Mouse (Mus musculus) liver, embryonic 14.5 days (tissue): Measurements from ENCODE around the gene Dok7. TPM values are rescaled to one million over a fixed set of nuclear protein-coding genes. Genes with fewer than 3 reads are reported as not detected.
A peak's percentile ranks its signal among the peaks of the same experiment; 100 is the strongest.

Source experiments
- ATAC-seq: fragments of 200-750 bp; cut with Nextera tagmentation; 2 replicates; pipeline ENCODE4 v1.8.0; 2017; ENCODE audit warnings: moderate number of reproducible peaks, mild to moderate bottlenecking, moderate library complexity; ENCODE audit not compliant: insufficient read depth
- DNase-seq, 3 experiments: peaks; one replicate each; pipeline ENCODE4 v3.0.0-alpha.2; 2012 to 2013; ENCODE audit warnings: low read depth in 3 of 3, low spot score in 3 of 3
- H3K27ac ChIP-seq: fragments of 300-500 bp; sonication (generic); 2 replicates; pipeline ENCODE4 v1.5.1; 2014; ENCODE audit warnings: moderate library complexity, mild to moderate bottlenecking, control low read depth, inconsistent platforms
- H3K27me3 ChIP-seq: fragments of 300-500 bp; sonication (generic); 2 replicates; pipeline ENCODE4 v1.6.1; 2014; ENCODE audit warnings: mild to moderate bottlenecking, low read length, moderate library complexity; ENCODE audit not compliant: control insufficient read depth, insufficient read depth
- H3K36me3 ChIP-seq: fragments of 300-500 bp; sonication (generic); replicated peaks from 2 replicates; pipeline ENCODE4 v1.6.1; 2014; ENCODE audit warnings: low read depth; ENCODE audit not compliant: control insufficient read depth, insufficient read depth
- H3K4me1 ChIP-seq, 2 experiments: fragments of 200-500 bp in 1 of 2; fragments of 300-500 bp in 1 of 2; sonication (generic) in 1 of 2; replicated peaks; 2 replicates each; pipeline ENCODE4 v1.6.1; 2012 to 2014; ENCODE audit warnings: antibody characterized with exemption in 1 of 2, inconsistent platforms in 1 of 2, low read length in 1 of 2; ENCODE audit not compliant: control insufficient read depth in 2 of 2, insufficient read depth in 2 of 2
- H3K4me2 ChIP-seq: fragments of 300-500 bp; sonication (generic); 2 replicates; pipeline ENCODE4 v1.6.1; 2014; ENCODE audit warnings: low read depth, mild to moderate bottlenecking, control low read depth, moderate library complexity
- H3K4me3 ChIP-seq, 2 experiments: fragments of 200-500 bp in 1 of 2; fragments of 300-500 bp in 1 of 2; sonication (generic) in 1 of 2; 2 replicates each; pipeline ENCODE4 v1.5.1; 2012 to 2014; ENCODE audit warnings: low read depth in 2 of 2, low read length in 2 of 2, mild to moderate bottlenecking in 2 of 2, control low read depth in 1 of 2, inconsistent platforms in 1 of 2, moderate library complexity in 1 of 2; ENCODE audit not compliant: insufficient read depth in 1 of 2
- H3K9ac ChIP-seq: fragments of 300-500 bp; sonication (generic); replicated peaks from 2 replicates; pipeline ENCODE4 v1.6.1; 2014; ENCODE audit warnings: mild to moderate bottlenecking, control low read depth, moderate library complexity
- H3K9me3 ChIP-seq: fragments of 300-500 bp; sonication (generic); 2 replicates; pipeline ENCODE4 v1.6.1; 2016; ENCODE audit warnings: low read length, mixed read lengths; ENCODE audit not compliant: control insufficient read depth
- CTCF ChIP-seq: IDR thresholded peaks from 2 replicates; pipeline ENCODE4 v1.5.1; 2016; ENCODE audit warnings: antibody characterized with exemption, low read depth, control low read depth
- EP300 ChIP-seq: IDR thresholded peaks from 2 replicates; pipeline ENCODE4 v1.6.1; 2016; ENCODE audit warnings: antibody characterized with exemption, low read depth
- WGBS: fragments of 180-500 bp; shearing (Covaris S2); extraction: QIAGEN DNeasy Blood & Tissue Kit; methylation state at CpG from one replicate; pipeline ENCODE4 v1.1.7; 2014; ENCODE audit not compliant: insufficient replicate concordance; 5-methylcytosine and 5-hydroxymethylcytosine counted together
- polyA plus RNA-seq, 2 experiments: library from polyadenylated mRNA; depleted of rRNA in 1 of 2; stranded (reverse) in 1 of 2; unstranded in 1 of 2; fragments of >200 nt; fragmentation: Nextera tagmentation in 1 of 2; extraction: Ambion mirVana in 1 of 2; gene quantifications; 2 replicates each; pipeline versions ENCODE4 v1.2.1 to v1.2.3; 2012 to 2014

The Dok7 gene
- polyA plus RNA-seq, 2 experiments, result 0.02 to 0.04 TPM

- no peaks in the 10 kb centered on the region for H3K36me3 ChIP-seq
- H3K4me1 ChIP-seq, result no peaks in the 10 kb centered on the region
- ATAC-seq, result no peak
- H3K4me3 ChIP-seq, result no peak overlapping the region
- TF ChIP-seq CTCF (no peak), EP300 (no peak)
- H3K4me2 ChIP-seq, result no peak overlapping the region
- 40% methylated on average over 18 of the region's 18 CpGs for WGBS
- no peak overlapping the region for H3K27ac ChIP-seq
- DNase-seq, result no peak
- no peaks in the 10 kb centered on the region for H3K9me3 ChIP-seq
- H3K9ac ChIP-seq, result no peak overlapping the region
- no peaks in the 10 kb centered on the region; the same call in 1 of the 2 replicates for H3K27me3 ChIP-seq
These were observed 22.5 kb downstream of the Dok7 start for GRCm38 (mm10) chr5:35079101-35079500.

- no peak for DNase-seq
These were observed 28.3 kb downstream of the Dok7 start for GRCm38 (mm10) chr5:35084913-35085312.

GRCm38 (mm10) chr5:35088785-35089613, 32.4 kb downstream of the Dok7 start:
- Histone ChIP-seq H3K27me3 (no peaks in the 10 kb centered on the region), H3K36me3 (peaks cover 14% of the 10 kb centered on the region), H3K4me3 (no peak overlapping the region), H3K4me2 (no peak overlapping the region), H3K9me3 (no peaks in the 10 kb centered on the region), H3K4me1 (0 out of 4 replicates have a peak, but pooled peaks cover 0 to 1% of the 10 kb centered on the region in 2 experiments), H3K27ac (no peak overlapping the region), H3K9ac (no peak overlapping the region)
- 55% methylated on average over 9 of the region's 9 CpGs for WGBS
- no peak for ATAC-seq
- TF ChIP-seq CTCF (peak; percentile 98), EP300 (no peak)
- DNase-seq, result peak; percentile 55 to 62 (median 60)

More at GRCm38 (mm10) chr5:35084913-35085312, 28.3 kb downstream of the Dok7 start:
- no peak for TF ChIP-seq CTCF
- TF ChIP-seq EP300, result no peak
- Histone ChIP-seq H3K4me1 (0 out of 4 replicates have a peak, but pooled peaks cover 0 to 1% of the 10 kb centered on the region in 2 experiments), H3K27me3 (no peaks in the 10 kb centered on the region), H3K27ac (no peak overlapping the region), H3K9ac (no peak overlapping the region), H3K4me2 (no peak overlapping the region), H3K4me3 (no peak overlapping the region), H3K9me3 (no peaks in the 10 kb centered on the region), H3K36me3 (no peaks in the 10 kb centered on the region)
- ATAC-seq, result no peak
- WGBS, result 46% methylated on average over 3 of the region's 3 CpGs

GRCm38 (mm10) chr5:35089614-35089963, 33.0 kb downstream of the Dok7 start:
- DNase-seq (no peak), ATAC-seq (no peak)
- H3K4me2 ChIP-seq, result no peak overlapping the region
- H3K4me3 ChIP-seq, result no peak overlapping the region
- TF ChIP-seq EP300 (no peak), CTCF (no peak)
- H3K36me3 ChIP-seq, result peaks cover 17% of the 10 kb centered on the region
- no peaks in the 10 kb centered on the region for H3K27me3 ChIP-seq
- no peak overlapping the region for H3K27ac ChIP-seq
- WGBS, result 66% methylated on average over 5 of the region's 5 CpGs
- H3K9me3 ChIP-seq, result no peaks in the 10 kb centered on the region
- H3K9ac ChIP-seq, result no peak overlapping the region
- H3K4me1 ChIP-seq, result 0 out of 4 replicates have a peak, but pooled peaks cover 0 to 1% of the 10 kb centered on the region in 2 experiments

- H3K9me3 ChIP-seq, result no peaks in the 10 kb centered on the region
- no peaks in the 10 kb centered on the region for H3K27me3 ChIP-seq
- DNase-seq, result no peak
- H3K27ac ChIP-seq, result no peak overlapping the region
- no peak for ATAC-seq
- H3K4me1 ChIP-seq, result 0 out of 4 replicates have a peak, but pooled peaks cover 0 to 1% of the 10 kb centered on the region in 2 experiments
- no peak overlapping the region for H3K4me2 ChIP-seq
- no peak overlapping the region for H3K9ac ChIP-seq
- 80% methylated on average over 3 of the region's 3 CpGs for WGBS
- peaks cover 21% of the 10 kb centered on the region for H3K36me3 ChIP-seq
- no peak overlapping the region for H3K4me3 ChIP-seq
- no peak for TF ChIP-seq EP300
- TF ChIP-seq CTCF, result no peak
These were observed 35.1 kb downstream of the Dok7 start for GRCm38 (mm10) chr5:35091636-35092035.
